Mouse (Mus musculus): Measurements from ENCODE around the gene Il1rap.

GRCm38 (mm10) chr16:26722464-26722863, 141.0 kb downstream of the Il1rap start:
- TF ChIP-seq POLR2A (IDR thresholded peaks at IDR 0.05; ENCODE audit: insufficient read depth, low read depth, low read length) (no peak), CTCF (IDR thresholded peaks at IDR 0.05; ENCODE audit: insufficient read depth, low read depth, low read length) (no peak)

All from olfactory bulb, adult 2 months (tissue).